Mouse (Mus musculus): Measurements from ENCODE around the gene Gm43191.
A peak's percentile ranks its signal among the peaks of the same experiment; 100 is the strongest.

Gm43191 gene

GRCm38 (mm10) chr3:116622641-116623040, 58.4 kb downstream of the Gm43191 start:
- DNase-seq (ENCODE audit: low spot score in 2 of 2) = no peak

- DNase-seq (ENCODE audit: low spot score in 2 of 2) = no peak
Observed at GRCm38 (mm10) chr3:116620636-116621370, 60.3 kb downstream of the Gm43191 start.

GRCm38 (mm10) chr3:116618855-116619254, 62.2 kb downstream of the Gm43191 start:
- no peak for DNase-seq (ENCODE audit: low spot score in 2 of 2)

- DNase-seq (ENCODE audit: low spot score in 2 of 2) = no peak
Observed at GRCm38 (mm10) chr3:116615318-116616068, 65.6 kb downstream of the Gm43191 start.

- DNase-seq (ENCODE audit: low spot score in 2 of 2) = no peak
Observed at GRCm38 (mm10) chr3:116614295-116614892, 66.7 kb downstream of the Gm43191 start, which contains the start of gene Trmt13. Trmt13 (minus strand) TSS chr3:116614587.

GRCm38 (mm10) chr3:116604570-116604969, 76.5 kb downstream of the Gm43191 start:
- DNase-seq (ENCODE audit: low spot score in 2 of 2) = no peak

- no peak for DNase-seq (ENCODE audit: low spot score in 2 of 2)
Observed at GRCm38 (mm10) chr3:116601781-116602180, 79.3 kb downstream of the Gm43191 start.

GRCm38 (mm10) chr3:116601005-116601404, 80.1 kb downstream of the Gm43191 start:
- no peak for DNase-seq (ENCODE audit: low spot score in 2 of 2)

- DNase-seq (ENCODE audit: low spot score in 2 of 2) = no peak
Observed at GRCm38 (mm10) chr3:116599705-116600104, 81.4 kb downstream of the Gm43191 start.

- no peak for DNase-seq (ENCODE audit: low spot score in 2 of 2)
Observed at GRCm38 (mm10) chr3:116595603-116595991, 85.5 kb downstream of the Gm43191 start.

GRCm38 (mm10) chr3:116594728-116595602, 86.1 kb downstream of the Gm43191 start, which contains the start of gene Sass6:
Sass6 (plus strand) TSS chr3:116594982.
- peak; percentile 96 to 97 for DNase-seq (ENCODE audit: low spot score in 2 of 2)

- peak in 1 of 2 experiments; percentile 33 for DNase-seq (ENCODE audit: low spot score in 2 of 2)
Observed at GRCm38 (mm10) chr3:116594076-116594727, 86.9 kb downstream of the Gm43191 start.

Data from thymus, postnatal 10 days (tissue).